Mouse (Mus musculus): Measurements from ENCODE around the gene Trip10. TPM values are rescaled to one million over a fixed set of nuclear protein-coding genes. Genes with fewer than 3 reads are reported as not detected.

Gene Trip10
- total and polyA plus RNA-seq, 3 experiments, result 10.9 to 20.8 TPM; not detected in 1

GRCm38 (mm10) chr17:57234254-57234928 lies 14.9 kb upstream of the Trip10 start:
- Histone ChIP-seq H3K9ac (ENCODE audit: control insufficient read depth, low read depth, low read length, poor library complexity, severe bottlenecking) (no peak overlapping the region), H3K9me3 (replicated peaks; ENCODE audit: insufficient read depth, low read length) (no peaks in the 10 kb centered on the region), H3K4me1 (ENCODE audit: control insufficient read depth in 1 of 2, insufficient read depth in 2 of 2, low read length in 2 of 2) (no peaks in the 10 kb centered on the region), H3K4me3 (ENCODE audit: control insufficient read depth in 1 of 2, insufficient read depth in 1 of 2, low read depth in 2 of 2, low read length in 2 of 2) (no peak overlapping the region), H3K36me3 (ENCODE audit: control insufficient read depth in 1 of 2, insufficient read depth in 2 of 2, low read length in 2 of 2) (no peaks in the 10 kb centered on the region; a peak in 1 of 4 replicates), H3K27me3 (ENCODE audit: control insufficient read depth in 1 of 2, insufficient read depth in 2 of 2, low read length in 2 of 2) (no peaks in the 10 kb centered on the region), H3K27ac (ENCODE audit: control insufficient read depth, low read depth, low read length) (no peak overlapping the region), H3K79me2 (ENCODE audit: control insufficient read depth, insufficient read depth, low read length, poor library complexity) (no peaks in the 10 kb centered on the region)
- DNase-seq (ENCODE audit: low read depth, low spot score), result no peak
- TF ChIP-seq HCFC1 (IDR thresholded peaks at IDR 0.05; ENCODE audit: low read depth, low read length), result no peak
- peak in 1 of 3 experiments; percentile 15; a peak in 2 of 6 replicates for TF ChIP-seq CTCF (IDR thresholded peaks at IDR 0.05 in 2 of 3, conservative IDR thresholded peaks at IDR 0.05 in 1 of 3; ENCODE audit: control insufficient read depth in 1 of 3, insufficient read depth in 1 of 3, low read depth in 2 of 3, low read length in 3 of 3, poor library complexity in 1 of 3, severe bottlenecking in 1 of 3)
- no peak for TF ChIP-seq NELFE (IDR thresholded peaks at IDR 0.05; ENCODE audit: low read depth, low read length)
- no peak for TF ChIP-seq USF1 (IDR thresholded peaks at IDR 0.05; ENCODE audit: low read depth, low read length)
- no peak for TF ChIP-seq ELF1 (IDR thresholded peaks at IDR 0.05; ENCODE audit: low read depth, low read length)

DNA sequence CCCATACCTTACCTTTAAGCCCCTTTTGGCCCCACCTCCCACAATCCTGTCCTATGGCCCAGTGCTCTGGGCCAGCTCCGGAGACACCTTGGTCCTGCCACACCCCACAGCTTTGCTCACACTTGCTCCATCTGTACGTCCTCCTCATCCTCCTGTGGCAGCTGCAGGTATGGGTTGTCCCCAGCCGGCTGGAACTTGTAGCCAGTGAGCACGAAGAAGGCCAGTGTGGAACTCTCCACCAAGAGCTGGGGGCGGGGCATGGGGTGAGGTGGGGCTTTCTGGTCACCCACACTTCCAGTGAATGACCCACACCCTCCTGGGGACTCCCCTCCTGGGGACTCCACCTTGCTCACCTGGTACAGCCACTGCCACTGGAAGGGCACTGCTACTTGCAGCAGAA lies 13.5 kb upstream of the Trip10 start:
- no peaks in the 10 kb centered on the region for H3K9me3 ChIP-seq (replicated peaks; ENCODE audit: insufficient read depth, low read length)
- no peaks in the 10 kb centered on the region for H3K27me3 ChIP-seq (ENCODE audit: control insufficient read depth in 1 of 2, insufficient read depth in 2 of 2, low read length in 2 of 2)
- H3K27ac ChIP-seq (ENCODE audit: control insufficient read depth, low read depth, low read length), result no peak overlapping the region
- DNase-seq (ENCODE audit: low read depth, low spot score), result no peak
- no peak for TF ChIP-seq USF1 (IDR thresholded peaks at IDR 0.05; ENCODE audit: low read depth, low read length)
- no peak for TF ChIP-seq MEF2A (IDR thresholded peaks at IDR 0.05; ENCODE audit: extremely low read depth, insufficient replicate concordance, low read depth, low read length, poor library complexity, severe bottlenecking)
- no peak for TF ChIP-seq MXI1 (IDR thresholded peaks at IDR 0.05; ENCODE audit: low read depth, low read length)
- no peak for TF ChIP-seq SIN3A (IDR thresholded peaks at IDR 0.05; ENCODE audit: low read length)
- no peak for TF ChIP-seq RAD21 (IDR thresholded peaks at IDR 0.05; ENCODE audit: low read depth, low read length)
- no peak for TF ChIP-seq KAT2A (conservative IDR thresholded peaks at IDR 0.05; ENCODE audit: low read depth, low read length)
- TF ChIP-seq BHLHE40 (IDR thresholded peaks at IDR 0.05; ENCODE audit: borderline replicate concordance, low read depth, low read length), result no peak
- TF ChIP-seq ZNF384 (IDR thresholded peaks at IDR 0.05; ENCODE audit: low read depth, low read length), result no peak
- TF ChIP-seq ZMIZ1 (IDR thresholded peaks at IDR 0.05; ENCODE audit: low read depth, low read length), result no peak
- no peak for TF ChIP-seq MYB (IDR thresholded peaks at IDR 0.05; ENCODE audit: low read depth, low read length)
- TF ChIP-seq MAFK (IDR thresholded peaks at IDR 0.05; ENCODE audit: borderline replicate concordance, low read depth, low read length), result no peak
- TF ChIP-seq ELF1 (IDR thresholded peaks at IDR 0.05; ENCODE audit: low read depth, low read length), result no peak
- no peak for TF ChIP-seq GATA1 (IDR thresholded peaks at IDR 0.05; ENCODE audit: low read depth, low read length)
- TF ChIP-seq USF2 (IDR thresholded peaks at IDR 0.05; ENCODE audit: borderline replicate concordance in 1 of 2, insufficient read depth in 1 of 2, low read depth in 1 of 2, low read length in 2 of 2), result no peak
- no peak for TF ChIP-seq CHD2 (IDR thresholded peaks at IDR 0.05; ENCODE audit: low read length)
- no peak for TF ChIP-seq POLR2A (IDR thresholded peaks at IDR 0.05; ENCODE audit: control insufficient read depth in 1 of 2, insufficient read depth in 1 of 2, low read depth in 1 of 2, low read length in 2 of 2, poor library complexity in 1 of 2)
- TF ChIP-seq JUND (IDR thresholded peaks at IDR 0.05; ENCODE audit: low read depth, low read length), result no peak
- H3K4me3 ChIP-seq (ENCODE audit: control insufficient read depth in 1 of 2, insufficient read depth in 1 of 2, low read depth in 2 of 2, low read length in 2 of 2), result no peak overlapping the region
- no peaks in the 10 kb centered on the region for H3K4me1 ChIP-seq (ENCODE audit: control insufficient read depth in 1 of 2, insufficient read depth in 2 of 2, low read length in 2 of 2)
- no peak overlapping the region for H3K9ac ChIP-seq (ENCODE audit: control insufficient read depth, low read depth, low read length, poor library complexity, severe bottlenecking)
- no peaks in the 10 kb centered on the region; a peak in 1 of 4 replicates for H3K36me3 ChIP-seq (ENCODE audit: control insufficient read depth in 1 of 2, insufficient read depth in 2 of 2, low read length in 2 of 2)
- H3K79me2 ChIP-seq (ENCODE audit: control insufficient read depth, insufficient read depth, low read length, poor library complexity), result no peaks in the 10 kb centered on the region

Measured in MEL (cell line).